Mouse (Mus musculus) stomach, postnatal 0 days (tissue): ENCODE measurements at regions not wholly inside any gene's neighbourhood (a gene's known extent, or its start where the extent isn't known, plus 50 kb on each side); places are given as distances from the start of the nearest gene placed in this dataset.

Experiments
- CTCF ChIP-seq: IDR thresholded peaks from 2 replicates; pipeline ENCODE4 v1.5.1; 2016; ENCODE audit warnings: antibody characterized with exemption, low read depth, mild to moderate bottlenecking, moderate library complexity
- EP300 ChIP-seq: optimal IDR thresholded peaks from 2 replicates; pipeline ENCODE3; 2016; ENCODE audit warnings: antibody characterized with exemption

DNA sequence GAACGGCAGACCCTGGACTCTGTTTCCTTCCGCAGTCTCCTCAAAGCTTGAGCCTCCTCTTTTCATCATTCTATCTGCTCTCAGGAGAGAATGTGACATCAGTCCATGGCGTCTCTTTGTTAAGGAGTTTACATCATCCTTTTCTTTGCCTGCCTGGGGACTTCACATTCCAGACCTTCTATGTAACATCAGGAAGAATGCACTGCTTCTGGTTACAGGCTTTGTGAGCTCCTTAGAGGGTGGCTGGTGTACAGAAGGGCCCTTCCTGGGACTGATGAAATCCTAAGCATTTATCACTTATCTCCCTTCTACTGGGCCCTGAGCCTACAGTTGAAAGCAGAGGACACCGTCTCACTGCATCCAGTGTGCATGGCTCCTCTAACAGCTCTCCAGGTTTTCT, 145.2 kb downstream of the Klf7 start:
- TF ChIP-seq EP300 = no peak
- TF ChIP-seq CTCF = no peak
